Mouse (Mus musculus): ENCODE measurements around the gene Mlst8. TPM values are rescaled to one million over a fixed set of nuclear protein-coding genes. Genes with fewer than 3 reads are reported as not detected.

The Mlst8 gene
- 33.9 and 39.1 TPM in 2 replicates for polyA plus RNA-seq (2015; fragmentation: Nextera tagmentation; extraction: Ambion mirVana)

DNA sequence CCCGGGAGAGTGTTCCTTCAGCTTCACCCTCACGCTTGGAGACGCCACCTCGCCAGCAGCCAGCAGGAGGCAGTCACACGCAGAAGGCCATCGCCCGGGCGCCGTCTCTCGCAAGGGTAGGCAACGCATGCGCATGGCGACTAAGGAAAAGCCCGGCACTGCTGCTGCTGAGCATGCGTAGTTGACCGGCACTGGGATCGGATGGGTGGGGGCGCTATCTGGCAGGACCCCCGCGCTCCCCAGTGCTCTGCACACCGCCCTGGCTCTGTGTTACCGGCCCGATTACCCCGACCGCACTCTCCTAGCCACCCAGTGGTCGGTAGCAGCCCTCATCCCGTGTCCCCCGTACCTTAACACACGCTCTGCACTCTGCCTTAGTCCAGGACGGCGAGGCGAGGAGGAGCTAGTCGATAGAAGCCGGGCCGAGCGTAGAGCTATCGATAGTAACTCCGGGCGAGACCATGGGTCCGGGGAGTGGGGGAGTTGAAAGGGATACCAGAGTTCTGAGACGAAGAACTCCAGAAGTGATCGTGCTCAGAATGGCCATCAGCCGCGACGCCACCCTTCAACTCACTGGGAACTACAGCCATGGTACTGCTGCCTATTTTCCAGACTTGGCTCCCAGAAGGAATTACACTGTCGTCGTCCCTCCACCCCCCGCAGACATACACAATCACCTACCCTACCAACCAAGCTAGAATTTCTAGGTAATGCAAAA is at the start of gene Mlst8:
Gene Mlst8 (minus strand): TSS at position 416 of the 718 bp plus-strand sequence.
- ATAC-seq, result peak; percentile 95

GRCm38 (mm10) chr17:24528560-24528918 is 49.7 kb upstream of the Mlst8 start:
- Histone ChIP-seq H3K27me3 (no peaks in the 10 kb centered on the region), H3K9me3 (replicated peaks) (no peaks in the 10 kb centered on the region), H3K9ac (peak overlapping the region; percentile 85), H3K4me2 (peak overlapping the region; percentile 82), H3K4me1 (peaks cover 76% of the 10 kb centered on the region), H3K4me3 (peak overlapping the region; percentile 87), H3K36me3 (ENCODE audit: poor library complexity, severe bottlenecking) (peaks cover 22% of the 10 kb centered on the region), H3K27ac (peak overlapping the region; percentile 85)
- under 1% methylated on average over 8 of the region's 8 CpGs for WGBS
- no peak for ATAC-seq

More for the DNA sequence above, at the start of gene Mlst8:
- Histone ChIP-seq H3K4me2 (peak within 1 kb of the TSS; percentile 65), H3K4me1 (peaks cover 14% of the 10 kb centered on the region), H3K9ac (peak within 1 kb of the TSS; percentile 85), H3K27ac (peak within 1 kb of the TSS; percentile 96), H3K27me3 (no peaks in the 10 kb centered on the region), H3K4me3 (peak within 1 kb of the TSS; percentile 79), H3K36me3 (ENCODE audit: poor library complexity, severe bottlenecking) (peaks cover 40% of the 10 kb centered on the region), H3K9me3 (replicated peaks) (no peaks in the 10 kb centered on the region)
- 0% methylated on average over 45 of the region's 48 CpGs for WGBS

- ATAC-seq, result peak; percentile 98
- Histone ChIP-seq H3K4me3 (peak within 1 kb of the TSS; percentile 87), H3K9ac (peak within 1 kb of the TSS; percentile 91), H3K4me1 (peaks cover 70% of the 10 kb centered on the region), H3K4me2 (peak within 1 kb of the TSS; percentile 82), H3K27ac (peak within 1 kb of the TSS; percentile 85), H3K27me3 (no peaks in the 10 kb centered on the region), H3K36me3 (ENCODE audit: poor library complexity, severe bottlenecking) (peaks cover 22% of the 10 kb centered on the region), H3K9me3 (replicated peaks) (no peaks in the 10 kb centered on the region)
- under 1% methylated on average over 40 of the region's 40 CpGs for WGBS
Observed at GRCm38 (mm10) chr17:24527723-24528559, 49.1 kb upstream of the Mlst8 start, which contains the start of gene Traf7. TSS of gene Traf7 (minus strand) at chr17:24527938.

DNA sequence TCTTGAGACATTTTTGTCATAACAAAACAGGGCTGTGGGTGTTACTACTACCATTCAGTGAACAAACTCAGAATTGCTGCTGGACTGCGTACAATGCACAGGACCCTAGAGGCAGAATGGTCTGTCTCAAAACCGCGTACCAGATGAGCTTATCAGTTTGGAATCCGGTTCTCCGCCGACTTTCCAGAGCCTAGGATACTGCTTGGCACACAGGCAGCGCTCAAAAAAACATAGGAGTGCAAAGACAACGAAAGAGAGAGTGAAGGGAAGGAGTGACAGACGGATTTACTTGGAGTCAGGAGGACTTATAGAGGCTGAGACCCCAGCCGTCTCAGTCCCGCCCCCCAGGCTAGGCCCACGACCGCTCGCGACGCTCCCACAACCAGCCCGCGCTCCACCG is 48.4 kb upstream of the Mlst8 start:
- Histone ChIP-seq H3K36me3 (ENCODE audit: poor library complexity, severe bottlenecking) (peaks cover 22% of the 10 kb centered on the region), H3K27me3 (no peaks in the 10 kb centered on the region), H3K4me3 (peak overlapping the region; percentile 87), H3K9ac (peak overlapping the region; percentile 91), H3K4me1 (peaks cover 63% of the 10 kb centered on the region), H3K4me2 (peak overlapping the region; percentile 75), H3K9me3 (replicated peaks) (no peaks in the 10 kb centered on the region), H3K27ac (peak overlapping the region; percentile 60)
- no peak; the same call in 1 of the 2 replicates for ATAC-seq
- WGBS, result under 1% methylated on average over 19 of the region's 19 CpGs

DNA sequence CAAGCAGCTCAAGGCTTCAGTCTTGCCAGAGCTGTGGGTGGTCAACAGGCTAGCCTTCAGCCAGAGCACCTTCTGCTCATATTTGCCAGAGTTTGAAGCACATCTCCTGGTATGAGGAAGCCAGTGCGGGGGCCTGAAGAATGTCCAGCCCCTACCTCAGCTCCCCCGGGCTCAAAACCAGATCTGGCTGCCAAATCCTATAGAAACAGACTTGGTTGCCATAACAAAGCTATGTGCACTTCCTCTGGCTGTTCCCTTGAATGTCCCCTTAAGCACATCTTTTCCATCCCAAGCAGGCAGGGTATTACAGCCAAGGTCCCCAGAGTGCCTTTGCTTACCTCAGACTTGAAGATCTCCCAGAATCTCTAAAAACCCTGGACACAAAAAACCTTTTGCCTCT is 45.9 kb upstream of the Mlst8 start:
- peaks cover 21% of the 10 kb centered on the region for H3K36me3 ChIP-seq (ENCODE audit: poor library complexity, severe bottlenecking)
- peak overlapping the region; percentile 30; the same call in 1 of the 2 replicates for H3K9ac ChIP-seq
- ATAC-seq, result no peak
- no peak overlapping the region for H3K4me3 ChIP-seq
- no peak overlapping the region for H3K27ac ChIP-seq
- 87% methylated on average over 2 of the region's 2 CpGs for WGBS
- H3K9me3 ChIP-seq (replicated peaks), result no peaks in the 10 kb centered on the region
- no peak overlapping the region for H3K4me2 ChIP-seq
- no peaks in the 10 kb centered on the region for H3K27me3 ChIP-seq
- peaks cover 37% of the 10 kb centered on the region for H3K4me1 ChIP-seq

DNA sequence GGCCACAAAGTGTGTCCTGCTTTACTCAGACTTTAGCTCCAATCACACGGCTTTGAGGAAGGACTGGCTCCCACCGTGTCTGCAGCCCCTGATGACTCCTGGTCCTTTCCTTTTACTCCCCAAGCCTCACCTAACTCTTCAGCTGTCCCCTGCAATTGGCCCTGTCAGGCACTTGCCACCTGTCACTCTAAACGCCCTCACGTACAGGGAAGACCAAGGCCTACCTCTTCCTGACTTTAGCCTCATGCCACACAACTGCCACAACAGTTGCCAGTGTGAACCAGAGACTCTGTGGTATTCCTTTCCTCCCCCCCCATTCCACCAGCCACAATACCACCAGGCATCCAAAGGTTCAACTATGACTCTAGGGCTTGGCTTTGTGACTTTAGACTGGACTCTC is 41.6 kb upstream of the Mlst8 start:
- Histone ChIP-seq H3K9ac (no peak overlapping the region), H3K4me1 (0 out of 2 replicates have a peak, but pooled peaks cover 8% of the 10 kb centered on the region), H3K27me3 (no peaks in the 10 kb centered on the region), H3K27ac (no peak overlapping the region), H3K4me2 (no peak overlapping the region), H3K4me3 (no peak overlapping the region), H3K9me3 (replicated peaks) (no peaks in the 10 kb centered on the region), H3K36me3 (ENCODE audit: poor library complexity, severe bottlenecking) (peaks cover 52% of the 10 kb centered on the region)
- 84% methylated on average over 4 of the region's 4 CpGs for WGBS
- no peak for ATAC-seq

GRCm38 (mm10) chr17:24514270-24515257 is 35.7 kb upstream of the Mlst8 start:
- no peak for ATAC-seq
- Histone ChIP-seq H3K9ac (no peak overlapping the region), H3K9me3 (replicated peaks) (no peaks in the 10 kb centered on the region), H3K4me1 (no peaks in the 10 kb centered on the region), H3K4me2 (no peak overlapping the region), H3K36me3 (ENCODE audit: poor library complexity, severe bottlenecking) (peaks cover 92% of the 10 kb centered on the region), H3K4me3 (no peak overlapping the region), H3K27ac (0 out of 2 replicates have a peak overlapping the region, but pooled peaks have one; percentile 2), H3K27me3 (no peaks in the 10 kb centered on the region)
- WGBS, result 86% methylated on average over 24 of the region's 24 CpGs

DNA sequence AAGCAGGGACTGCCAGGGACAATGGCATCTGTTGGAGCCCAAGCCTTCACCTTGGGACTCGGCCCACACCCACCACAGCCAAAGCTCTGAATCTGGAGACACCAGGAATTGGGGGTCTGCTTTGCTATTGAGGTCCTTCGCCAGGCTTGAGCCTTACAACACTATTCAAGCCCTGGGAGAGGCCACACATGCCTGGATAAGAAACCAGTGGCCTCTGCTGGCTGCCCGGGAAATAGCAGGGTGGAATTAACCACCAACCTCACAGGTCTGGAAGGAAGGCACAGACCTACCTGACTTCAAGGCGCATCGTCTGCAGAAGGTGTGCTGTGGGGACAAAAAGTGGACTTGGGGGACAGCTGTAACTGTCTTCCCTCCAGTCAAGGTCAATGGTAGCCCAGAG is 34.7 kb upstream of the Mlst8 start:
- H3K9ac ChIP-seq, result no peak overlapping the region; the same call in 1 of the 2 replicates
- 50% methylated on average over 5 of the region's 5 CpGs for WGBS
- peak; percentile 61 for ATAC-seq
- H3K4me1 ChIP-seq, result no peaks in the 10 kb centered on the region
- no peak overlapping the region for H3K27ac ChIP-seq
- peaks cover 96% of the 10 kb centered on the region for H3K36me3 ChIP-seq (ENCODE audit: poor library complexity, severe bottlenecking)
- H3K4me2 ChIP-seq, result no peak overlapping the region
- H3K9me3 ChIP-seq (replicated peaks), result no peaks in the 10 kb centered on the region
- H3K4me3 ChIP-seq, result no peak overlapping the region
- no peaks in the 10 kb centered on the region for H3K27me3 ChIP-seq

GRCm38 (mm10) chr17:24507806-24508460 is 29.1 kb upstream of the Mlst8 start:
- Histone ChIP-seq H3K9ac (no peak overlapping the region), H3K27ac (no peak overlapping the region), H3K4me2 (no peak overlapping the region), H3K36me3 (ENCODE audit: poor library complexity, severe bottlenecking) (peaks cover 96% of the 10 kb centered on the region), H3K4me3 (no peak overlapping the region), H3K27me3 (no peaks in the 10 kb centered on the region), H3K4me1 (peaks cover 4% of the 10 kb centered on the region; the same call in 1 of the 2 replicates), H3K9me3 (replicated peaks) (no peaks in the 10 kb centered on the region)
- ATAC-seq, result no peak
- WGBS, result 84% methylated on average over 12 of the region's 12 CpGs

- Histone ChIP-seq H3K9me3 (replicated peaks) (no peaks in the 10 kb centered on the region), H3K9ac (no peak overlapping the region), H3K36me3 (ENCODE audit: poor library complexity, severe bottlenecking) (peaks cover 97% of the 10 kb centered on the region), H3K4me1 (peaks cover 4% of the 10 kb centered on the region; the same call in 1 of the 2 replicates), H3K27me3 (no peaks in the 10 kb centered on the region), H3K4me3 (no peak overlapping the region), H3K27ac (no peak overlapping the region), H3K4me2 (no peak overlapping the region)
- WGBS, result 52% methylated on average over 19 of the region's 19 CpGs
- no peak for ATAC-seq
Observed at GRCm38 (mm10) chr17:24507129-24507664, 28.3 kb upstream of the Mlst8 start.
